Mouse (Mus musculus) ES-Bruce4 (cell line): ENCODE data around the gene Tead3. TPM values are rescaled to one million over a fixed set of nuclear protein-coding genes. Genes with fewer than 3 reads are reported as not detected.
"Not testable (repeated sequence)": the region's sequence is repeated elsewhere in the genome, so short reads cannot be mapped to it uniquely, and the experiment has no call there.

Experiments used
- H3K27ac ChIP-seq: 2 replicates; pipeline ENCODE4 v1.5.1; 2012; ENCODE audit warnings: low read length, inconsistent platforms; ENCODE audit not compliant: insufficient read depth
- H3K27me3 ChIP-seq: 2 replicates; pipeline ENCODE4 v1.6.1; 2012; ENCODE audit warnings: mild to moderate bottlenecking, low read length, inconsistent platforms; ENCODE audit not compliant: control insufficient read depth, poor library complexity, insufficient read depth, severe bottlenecking
- H3K36me3 ChIP-seq: 2 replicates; pipeline ENCODE4 v1.6.1; 2012; ENCODE audit warnings: inconsistent platforms, mild to moderate bottlenecking, low read length, moderate library complexity; ENCODE audit not compliant: control insufficient read depth, poor library complexity, insufficient read depth, severe bottlenecking
- H3K4me1 ChIP-seq: one replicate; pipeline ENCODE4 v1.8.1; 2011; ENCODE audit warnings: low read length; ENCODE audit not compliant: control insufficient read depth, insufficient read depth
- H3K4me3 ChIP-seq: 2 replicates; pipeline ENCODE4 v1.5.1; 2011; ENCODE audit warnings: low read depth, mild to moderate bottlenecking, low read length
- H3K9ac ChIP-seq: 2 replicates; pipeline ENCODE4 v1.6.1; 2012; ENCODE audit warnings: low read depth, mild to moderate bottlenecking, inconsistent platforms; ENCODE audit not compliant: poor library complexity, severe bottlenecking
- H3K9me3 ChIP-seq: replicated peaks from 2 replicates; pipeline ENCODE4 v1.6.1; 2012; ENCODE audit warnings: mild to moderate bottlenecking, low read length, inconsistent platforms; ENCODE audit not compliant: control insufficient read depth, poor library complexity, insufficient read depth, severe bottlenecking
- CTCF ChIP-seq: IDR thresholded peaks from one replicate; pipeline ENCODE4 v1.8.1; 2011; ENCODE audit warnings: low read depth, low read length
- EP300 ChIP-seq: IDR thresholded peaks from 2 replicates; pipeline ENCODE4 v1.6.1; 2011; ENCODE audit warnings: low read depth, low read length; ENCODE audit not compliant: insufficient read depth
- POLR2A ChIP-seq: IDR thresholded peaks from one replicate; pipeline ENCODE4 v1.8.1; 2011; ENCODE audit warnings: low read length; ENCODE audit not compliant: insufficient read depth
- polyA plus RNA-seq: library from polyadenylated mRNA; stranded (reverse); fragments of >200 nt; gene quantifications from 2 replicates; pipeline ENCODE4 v1.2.4, GENCODE M21; 2011; ENCODE audit warnings: low read depth; ENCODE audit not compliant: missing spikeins, insufficient read depth, insufficient read length

Tead3 gene
- polyA plus RNA-seq, 1 experiment = 31.9 TPM

- H3K4me1 ChIP-seq = peaks cover 6% of the 10 kb centered on the region
- peaks cover 30% of the 10 kb centered on the region for H3K36me3 ChIP-seq
- no peak overlapping the region for H3K27ac ChIP-seq
- H3K27me3 ChIP-seq = no peaks in the 10 kb centered on the region
- TF ChIP-seq EP300 (no peak), CTCF (no peak), POLR2A (no peak)
- no peak overlapping the region for H3K9ac ChIP-seq
- H3K9me3 ChIP-seq = no peaks in the 10 kb centered on the region
- H3K4me3 ChIP-seq = no peak overlapping the region
Observed at GRCm38 (mm10) chr17:28326951-28327350, 23.7 kb downstream of the Tead3 start.

GRCm38 (mm10) chr17:28325751-28326150 is 24.9 kb downstream of the Tead3 start:
- H3K27ac ChIP-seq = no peak overlapping the region
- H3K9ac ChIP-seq = no peak overlapping the region
- H3K4me3 ChIP-seq = no peak overlapping the region
- H3K9me3 ChIP-seq = no peaks in the 10 kb centered on the region
- H3K4me1 ChIP-seq = peaks cover 6% of the 10 kb centered on the region
- H3K27me3 ChIP-seq = no peaks in the 10 kb centered on the region
- TF ChIP-seq EP300 (no peak), POLR2A (no peak), CTCF (no peak)
- peaks cover 21% of the 10 kb centered on the region for H3K36me3 ChIP-seq

GRCm38 (mm10) chr17:28324416-28324815 is 26.2 kb downstream of the Tead3 start:
- not testable (repeated sequence) for H3K9ac ChIP-seq, H3K9me3 ChIP-seq, H3K4me3 ChIP-seq

GRCm38 (mm10) chr17:28323786-28324185 is 26.8 kb downstream of the Tead3 start:
- no peak overlapping the region for H3K4me3 ChIP-seq
- H3K27me3 ChIP-seq = no peaks in the 10 kb centered on the region

More at GRCm38 (mm10) chr17:28324416-28324815, 26.2 kb downstream of the Tead3 start:
- peak; percentile 17 for TF ChIP-seq CTCF
- H3K36me3 ChIP-seq, H3K4me1 ChIP-seq, H3K27me3 ChIP-seq, H3K27ac ChIP-seq: not testable (repeated sequence)

GRCm38 (mm10) chr17:28321700-28322099 is 28.9 kb downstream of the Tead3 start:
- Histone ChIP-seq H3K36me3 (peaks cover 11% of the 10 kb centered on the region), H3K9ac (no peak overlapping the region), H3K27ac (no peak overlapping the region), H3K4me1 (peaks cover 2% of the 10 kb centered on the region), H3K27me3 (no peaks in the 10 kb centered on the region), H3K4me3 (no peak overlapping the region), H3K9me3 (no peaks in the 10 kb centered on the region)
- TF ChIP-seq EP300 (no peak), POLR2A (no peak), CTCF (no peak)

More at GRCm38 (mm10) chr17:28323786-28324185, 26.8 kb downstream of the Tead3 start:
- Histone ChIP-seq H3K36me3 (peaks cover 4% of the 10 kb centered on the region), H3K4me1 (peaks cover 6% of the 10 kb centered on the region), H3K27ac (no peak overlapping the region), H3K9ac (no peak overlapping the region), H3K9me3 (no peaks in the 10 kb centered on the region)
- TF ChIP-seq POLR2A (no peak), EP300 (no peak), CTCF (no peak)

GRCm38 (mm10) chr17:28317725-28318124 is 32.9 kb downstream of the Tead3 start:
- Histone ChIP-seq H3K9ac (no peak overlapping the region), H3K4me1 (no peaks in the 10 kb centered on the region), H3K4me3 (no peak overlapping the region), H3K36me3 (peaks cover 12% of the 10 kb centered on the region), H3K27me3 (no peaks in the 10 kb centered on the region), H3K27ac (no peak overlapping the region), H3K9me3 (no peaks in the 10 kb centered on the region)
- TF ChIP-seq EP300 = no peak
- TF ChIP-seq POLR2A = no peak
- no peak for TF ChIP-seq CTCF
